Mouse (Mus musculus): ENCODE measurements around the gene Nsd2.
"Not testable (repeated sequence)": the region's sequence is repeated elsewhere in the genome, so short reads cannot be mapped to it uniquely, and the experiment has no call there.

Nsd2 gene

DNA sequence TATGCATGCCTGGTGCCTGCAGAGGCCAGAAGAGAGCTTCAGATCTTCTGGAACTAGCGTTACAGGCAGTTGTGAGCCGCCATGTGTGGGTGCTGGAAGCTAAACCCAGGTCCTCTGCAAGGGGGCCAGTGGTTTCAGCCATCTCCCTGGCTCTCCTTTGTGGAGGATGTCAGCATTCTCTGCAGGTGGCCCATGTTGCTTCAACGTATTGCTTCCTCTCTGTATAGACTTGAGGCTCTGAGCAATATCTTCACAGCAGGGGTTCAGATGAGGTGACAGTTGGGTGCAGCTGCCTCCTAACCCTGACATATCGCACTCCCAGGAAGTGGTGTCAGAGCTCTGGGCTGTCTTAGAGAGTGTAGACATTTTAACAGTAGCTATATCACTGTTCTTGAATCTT, 30.9 kb downstream of the Nsd2 start:
- DNase-seq (ENCODE audit: low spot score) = no peak

DNA sequence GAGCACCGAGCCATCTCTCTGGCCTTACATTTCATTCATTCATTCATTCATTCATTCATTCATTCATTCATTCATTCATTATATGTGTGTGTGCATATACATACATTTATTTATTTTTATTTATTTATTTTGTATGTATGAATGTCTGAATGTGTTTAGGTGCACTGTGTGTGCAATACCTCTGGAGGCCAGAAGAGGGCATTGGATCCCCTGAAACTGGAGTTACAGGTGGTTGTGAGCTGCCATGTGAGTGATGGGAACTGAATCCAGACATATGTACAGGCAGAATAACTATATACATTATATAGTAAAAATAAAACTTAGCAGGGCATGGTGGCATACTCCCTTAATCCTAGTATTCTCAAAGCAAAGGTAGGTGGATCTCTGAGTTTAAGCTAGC, 32.6 kb downstream of the Nsd2 start:
- DNase-seq (ENCODE audit: low spot score) = no peak

DNA sequence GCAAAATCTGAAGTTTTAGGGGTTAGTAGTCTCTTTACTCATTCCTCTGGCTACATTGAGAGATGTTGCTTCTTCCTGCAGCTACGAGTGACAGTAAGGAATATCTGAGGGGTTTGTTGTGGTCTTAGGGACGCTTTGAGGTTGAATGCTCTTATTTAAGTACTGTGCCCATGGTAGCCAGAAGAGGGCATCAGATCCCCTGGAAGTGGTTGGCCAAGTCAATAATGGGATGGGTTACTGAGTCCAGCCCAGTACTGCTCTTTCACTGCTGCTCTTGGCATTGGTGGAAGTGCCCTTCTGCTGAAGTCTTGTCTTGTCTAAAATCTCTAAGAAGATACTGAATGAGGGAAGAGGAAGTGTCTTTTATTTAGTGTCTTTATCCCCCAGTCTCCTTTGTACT, 33.5 kb downstream of the Nsd2 start:
- no peak for DNase-seq (ENCODE audit: low spot score)

DNA sequence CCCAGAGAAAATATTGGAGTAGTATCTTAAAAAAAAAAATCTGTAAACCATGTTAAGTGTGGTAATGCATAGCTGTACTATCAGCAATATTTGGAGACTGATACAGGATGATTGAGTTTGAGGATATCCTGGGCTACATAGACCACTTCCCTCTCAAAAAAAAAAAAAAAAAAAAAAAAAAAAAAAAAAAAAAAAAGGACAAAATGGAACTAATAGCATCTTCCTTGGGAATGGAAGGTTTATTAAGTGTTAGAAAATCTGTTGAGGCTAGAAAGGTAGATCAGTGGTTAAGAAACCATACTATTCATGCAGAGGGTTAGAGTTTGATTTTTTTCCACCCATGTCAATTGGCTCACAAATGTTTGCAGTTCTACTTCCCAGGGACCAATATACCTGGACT, 37.2 kb downstream of the Nsd2 start:
- no peak for DNase-seq (ENCODE audit: low spot score)

DNA sequence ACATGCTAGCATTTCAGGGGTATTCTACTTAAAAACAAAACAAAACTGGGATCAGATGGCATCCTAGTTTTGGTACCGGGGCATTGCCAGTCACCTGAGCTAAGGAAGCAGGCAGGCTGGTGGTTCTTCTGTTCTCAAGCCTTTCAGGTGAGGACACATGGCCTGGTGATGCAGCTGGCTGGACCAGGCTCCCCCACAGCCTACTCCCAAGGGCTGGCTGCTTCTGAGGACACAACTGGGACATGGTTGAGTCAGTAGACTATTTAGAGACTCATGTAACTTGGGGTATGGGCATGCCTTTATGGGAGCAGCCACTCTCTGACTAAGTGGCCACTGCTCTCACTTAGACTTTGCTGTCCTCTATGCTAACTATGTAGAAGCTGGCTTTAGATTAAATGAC, 54.9 kb downstream of the Nsd2 start:
- DNase-seq (ENCODE audit: low spot score) = no peak

DNA sequence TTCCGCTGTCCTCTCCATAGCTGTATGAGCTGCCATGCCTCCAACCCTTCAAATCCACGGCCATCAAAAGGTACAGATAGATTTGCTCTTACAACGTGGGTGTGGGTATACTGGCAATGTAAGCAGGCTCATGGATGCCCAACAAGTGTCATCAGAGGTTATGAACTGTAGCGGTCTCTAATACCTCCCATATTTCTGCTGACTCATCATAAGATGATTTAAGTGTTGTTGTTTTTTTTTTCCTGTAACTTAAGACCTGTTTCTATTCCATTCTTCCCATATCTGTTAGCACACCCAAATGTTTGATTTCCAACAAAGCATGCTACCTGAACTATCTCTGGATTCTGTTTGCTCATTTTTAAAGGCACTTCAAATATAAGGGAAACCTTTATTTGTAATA, 60.6 kb downstream of the Nsd2 start:
- DNase-seq (ENCODE audit: low spot score) = no peak

DNA sequence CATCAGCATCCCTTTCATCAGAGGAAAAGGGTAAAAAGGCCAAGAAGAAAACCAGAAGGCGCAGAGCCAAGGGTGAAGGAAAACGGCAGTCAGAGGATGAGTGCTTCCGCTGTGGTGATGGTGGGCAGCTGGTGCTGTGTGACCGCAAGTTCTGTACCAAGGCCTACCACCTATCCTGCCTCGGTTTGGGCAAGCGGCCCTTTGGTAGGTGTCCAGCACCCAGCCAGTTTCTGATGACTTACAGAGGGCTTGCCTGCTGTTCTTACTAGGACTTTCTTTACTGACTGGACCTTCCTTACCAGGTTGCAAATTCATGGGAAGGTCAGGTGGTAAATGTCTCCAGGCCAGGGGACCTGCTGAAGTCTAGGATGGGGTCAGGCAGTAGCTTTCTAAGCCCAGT, 72.9 kb downstream of the Nsd2 start:
- DNase-seq (ENCODE audit: low spot score) = no peak

DNA sequence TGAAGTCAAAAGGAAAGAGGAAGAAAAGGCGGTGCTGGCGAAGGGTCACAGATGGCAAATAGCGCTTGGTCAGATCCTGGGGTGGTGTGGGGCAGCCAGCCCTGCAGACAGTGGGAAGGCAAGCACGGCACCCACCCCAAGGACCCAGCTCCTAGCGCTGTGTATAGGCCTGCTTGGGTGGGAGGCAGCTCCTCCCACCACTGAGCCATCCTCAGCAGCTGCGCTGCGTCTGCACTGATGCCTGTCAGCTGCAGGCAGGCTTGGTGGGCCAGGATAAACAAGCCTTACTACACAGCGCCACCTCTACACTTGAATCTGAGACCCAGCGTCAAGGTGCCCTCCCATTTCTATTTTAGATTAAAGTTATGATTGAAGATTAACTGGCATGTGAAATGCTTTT, 74.6 kb downstream of the Nsd2 start:
- no peak for DNase-seq (ENCODE audit: low spot score)

DNA sequence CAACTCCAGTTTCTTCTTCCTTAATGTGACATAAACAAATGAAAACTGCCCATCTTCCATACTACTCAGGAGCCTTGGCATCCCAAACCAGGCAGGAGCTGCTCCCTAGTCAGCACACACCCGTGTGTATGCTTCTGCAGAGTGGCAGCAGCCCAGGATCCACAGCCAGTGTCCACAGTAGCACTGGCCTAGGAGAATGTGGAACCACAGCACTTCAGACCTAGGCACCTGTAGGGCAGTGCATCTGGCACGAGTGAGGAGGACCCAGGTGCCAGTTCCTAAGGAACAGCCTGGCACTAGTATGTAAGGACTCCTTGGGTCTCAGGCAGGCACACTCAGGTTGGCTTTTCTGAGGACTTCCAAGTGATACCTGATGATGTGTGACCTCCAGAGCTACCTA, 76.6 kb downstream of the Nsd2 start:
- no peak for DNase-seq (ENCODE audit: low spot score)

DNA sequence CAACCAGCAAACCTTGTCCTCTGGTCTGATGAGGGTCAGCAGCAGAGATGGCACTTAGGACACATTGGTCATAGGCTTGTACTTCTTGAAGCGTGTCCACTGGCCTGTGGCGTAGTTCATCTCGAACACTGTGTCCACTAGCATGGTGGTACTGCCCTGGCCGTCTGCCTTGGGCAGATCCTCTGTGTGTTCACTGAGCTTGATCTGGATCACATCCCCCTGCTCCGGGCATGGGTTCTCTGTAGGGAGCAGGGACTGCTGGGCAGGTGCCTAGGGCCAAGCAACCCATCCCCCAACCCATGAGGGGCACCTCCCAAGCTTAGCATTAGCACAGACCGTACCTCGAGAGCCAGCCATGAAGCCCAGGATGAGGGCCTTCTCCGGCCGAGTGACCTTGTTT, 78.1 kb downstream of the Nsd2 start:
- DNase-seq (ENCODE audit: low spot score) = no peak

DNA sequence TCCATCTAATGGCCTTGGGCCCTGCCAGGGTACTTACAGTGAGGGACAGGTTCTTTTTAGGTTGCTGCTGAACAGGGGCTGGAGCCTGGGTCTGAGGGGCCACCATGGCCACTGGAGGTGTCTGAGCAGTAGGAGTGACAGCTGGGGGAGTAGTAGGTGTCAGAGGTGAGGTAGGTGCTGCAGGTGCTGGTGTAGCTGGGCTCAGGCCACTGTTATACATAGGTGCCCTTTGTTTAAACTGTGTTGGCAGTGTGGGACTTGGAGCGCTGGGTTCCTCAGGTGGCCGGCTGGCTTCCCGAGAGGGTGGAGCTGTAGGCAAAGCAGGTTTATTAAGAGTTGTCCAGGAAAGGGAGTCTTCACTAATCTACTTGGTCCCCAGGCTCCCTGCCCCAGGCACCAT, 78.7 kb downstream of the Nsd2 start:
- DNase-seq (ENCODE audit: low spot score) = no peak

DNA sequence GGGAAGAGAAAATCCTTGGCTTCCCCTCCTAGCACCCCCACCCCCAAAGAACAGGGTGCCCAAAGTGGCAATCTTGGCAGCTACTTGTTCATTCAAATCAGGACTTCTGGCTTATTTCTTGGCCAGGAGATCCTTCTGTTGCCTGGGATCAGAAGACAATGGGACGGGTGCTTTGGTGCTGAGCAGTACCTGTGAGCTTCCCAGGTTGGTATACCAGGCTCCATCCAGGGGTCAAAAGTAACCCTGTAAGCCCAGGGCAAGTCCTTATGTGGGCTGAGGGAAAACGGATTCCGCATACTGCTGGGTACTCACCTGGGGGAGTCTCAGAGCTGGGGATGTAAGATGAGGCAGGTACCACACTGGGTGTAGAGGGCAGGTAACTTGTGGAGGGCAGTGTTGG, 79.6 kb downstream of the Nsd2 start:
- DNase-seq (ENCODE audit: low spot score) = no peak

DNA sequence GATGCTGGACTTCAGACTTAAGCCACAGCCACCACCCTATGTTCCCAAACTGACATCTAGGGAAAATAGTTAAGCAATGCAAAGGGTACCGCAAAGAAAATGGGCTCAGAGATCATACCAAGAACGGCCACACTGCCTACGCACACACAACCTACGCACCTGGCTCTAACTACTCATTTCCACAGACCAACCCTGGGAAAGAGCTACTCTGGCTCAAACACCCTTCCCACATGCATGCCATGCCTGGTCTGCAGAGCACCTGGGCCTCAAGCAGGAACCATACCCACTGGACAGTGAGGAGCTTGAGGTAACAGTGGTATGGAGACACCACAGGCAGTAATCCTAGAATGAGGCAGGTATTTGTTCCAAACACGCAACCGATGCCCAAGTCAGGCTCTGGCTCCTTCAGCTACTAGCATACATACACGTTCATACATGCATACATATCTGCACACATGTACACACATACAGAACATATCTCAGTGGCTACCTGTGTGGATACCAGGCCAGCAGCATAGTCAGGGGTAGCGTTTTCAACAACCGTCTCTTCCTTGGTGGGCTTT, 80.3 kb downstream of the Nsd2 start:
- DNase-seq (ENCODE audit: low spot score) = no peak

DNA sequence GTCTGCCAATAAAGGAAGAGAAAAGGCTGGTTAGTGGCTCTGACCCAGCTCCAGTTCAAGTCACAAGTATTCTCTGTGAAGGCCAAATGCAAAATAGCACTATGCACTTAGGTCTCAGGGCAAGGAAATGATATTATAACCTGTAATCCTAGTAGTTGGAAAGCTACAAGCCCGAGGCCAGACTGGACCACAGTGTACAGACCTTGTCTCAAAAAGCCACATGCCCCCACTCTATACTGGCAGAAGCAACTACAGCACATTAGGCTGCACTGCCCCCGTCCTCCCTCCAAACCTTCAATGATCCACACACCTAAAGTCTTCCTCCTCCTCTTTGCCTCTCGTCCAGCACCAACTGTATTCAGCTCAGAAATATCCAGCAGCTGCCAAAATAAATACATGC, 80.8 kb downstream of the Nsd2 start:
- DNase-seq (ENCODE audit: low spot score) = no peak

DNA sequence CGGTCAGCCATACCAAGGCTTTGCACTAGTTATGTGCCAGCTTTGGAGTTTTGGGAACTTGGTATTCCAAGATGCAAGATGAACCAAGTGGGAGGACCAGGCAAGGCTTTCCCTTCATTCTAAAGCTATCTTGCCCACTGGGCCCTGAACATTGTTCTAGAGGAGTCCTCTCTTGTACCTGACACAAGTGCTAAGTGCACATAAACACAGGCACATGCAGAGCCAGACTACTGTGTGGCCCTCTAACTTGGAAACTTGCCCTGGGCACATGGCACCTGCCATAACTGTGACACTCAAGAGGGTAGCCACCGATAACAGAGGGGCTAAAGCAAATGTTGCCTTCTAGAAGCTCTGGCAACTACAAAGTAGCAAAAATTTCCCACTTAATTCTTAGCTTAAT, 82.2 kb downstream of the Nsd2 start:
- DNase-seq (ENCODE audit: low spot score) = no peak

DNA sequence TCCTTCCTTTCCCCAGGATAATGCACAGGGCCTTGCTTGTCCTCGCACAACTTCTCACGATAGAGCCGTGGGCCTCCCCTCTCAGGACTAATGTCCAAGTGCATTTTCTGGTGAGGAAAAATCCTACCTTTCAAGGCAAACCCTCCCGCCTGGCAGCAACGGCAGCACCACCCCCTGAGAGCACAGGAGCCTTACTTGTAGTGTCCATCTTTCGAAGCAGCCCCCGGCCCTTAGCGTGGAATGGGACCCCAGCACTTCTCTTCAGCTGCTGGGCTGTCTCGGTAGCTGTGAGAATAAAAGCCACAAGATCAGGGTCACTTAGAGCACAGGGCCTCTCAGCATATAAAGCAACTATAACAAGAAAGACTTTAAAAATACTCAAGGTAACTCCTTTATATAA, 82.7 kb downstream of the Nsd2 start:
- DNase-seq (ENCODE audit: low spot score) = no peak

DNA sequence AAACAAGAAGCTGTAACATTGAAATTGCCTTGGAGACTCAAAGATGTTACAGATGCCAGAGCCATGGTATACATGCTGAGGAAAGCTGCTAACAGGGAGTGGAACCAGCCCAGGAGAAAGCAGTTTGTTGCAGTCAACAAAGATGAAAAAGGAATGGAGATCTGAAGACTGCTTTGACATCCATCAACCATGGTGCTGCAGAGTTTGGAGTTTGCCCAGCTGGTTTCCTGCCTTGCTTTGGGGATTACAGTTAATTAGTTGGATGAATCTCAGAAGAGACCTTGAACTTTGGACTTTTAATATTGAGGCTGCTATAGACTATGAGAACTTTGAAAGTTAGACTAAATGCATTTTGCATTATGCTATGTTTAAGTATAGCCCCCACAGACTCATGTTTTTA, 94.5 kb downstream of the Nsd2 start:
- not testable (repeated sequence) for DNase-seq (ENCODE audit: low spot score)

DNA sequence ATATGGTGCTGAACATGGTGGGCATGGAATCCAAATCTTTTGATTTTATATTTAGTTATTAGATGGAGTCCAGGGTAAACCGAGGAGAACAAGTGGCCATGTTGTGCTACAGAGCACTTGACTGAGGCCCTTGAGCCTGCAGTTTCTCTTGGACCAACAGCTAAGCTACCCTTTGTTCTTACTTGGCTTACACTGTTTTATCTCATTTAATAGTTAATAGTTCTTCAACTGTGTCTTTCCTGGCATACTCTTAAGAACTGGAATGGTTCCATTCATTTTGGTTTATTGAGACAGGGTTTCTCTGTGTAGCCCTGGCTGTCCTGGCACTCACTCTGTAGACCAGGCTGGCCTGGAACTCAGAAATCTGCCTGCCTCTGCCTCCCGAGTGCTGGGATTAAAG, 96.1 kb downstream of the Nsd2 start:
- not testable (repeated sequence) for DNase-seq (ENCODE audit: low spot score)

DNA sequence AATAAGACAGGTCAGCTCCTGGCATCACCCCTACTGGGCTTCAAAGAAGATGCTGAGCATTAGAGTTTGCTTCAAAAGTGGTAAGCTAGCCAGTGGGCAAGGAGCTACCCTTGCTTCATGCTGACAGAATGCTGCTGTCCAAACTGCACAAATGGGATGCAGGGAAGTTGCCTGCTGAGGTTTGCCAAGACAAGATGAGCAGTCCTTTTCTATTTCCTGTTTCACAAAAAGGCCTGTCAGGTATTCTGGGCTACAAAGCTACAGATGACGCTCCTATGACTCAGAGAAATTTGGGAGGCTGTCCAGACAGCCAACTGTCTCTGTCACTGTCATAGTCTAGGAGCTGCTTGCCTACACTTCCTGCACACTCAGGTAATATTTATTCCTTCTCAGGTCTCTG, 98.9 kb downstream of the Nsd2 start:
- DNase-seq (ENCODE audit: low spot score) = no peak

DNA sequence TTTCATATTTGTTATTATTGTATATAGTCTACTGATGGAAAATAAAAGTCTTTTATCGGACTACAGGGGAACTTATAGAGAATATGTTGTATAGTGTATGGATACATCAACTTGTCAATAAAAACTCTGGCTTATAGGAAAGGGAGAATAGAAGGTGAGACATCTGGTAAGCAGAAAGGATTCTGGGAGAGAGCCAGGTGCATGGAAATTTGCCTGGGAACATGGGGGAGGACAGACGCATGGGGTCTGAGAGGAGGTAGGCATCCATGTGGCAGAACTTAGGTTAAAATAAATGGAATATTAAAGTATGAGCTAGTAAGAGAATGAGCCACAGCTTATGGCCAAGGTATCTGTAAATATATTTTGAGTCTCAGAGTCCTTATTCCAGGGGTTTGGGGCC, 99.5 kb downstream of the Nsd2 start:
- DNase-seq (ENCODE audit: low spot score) = no peak

DNA sequence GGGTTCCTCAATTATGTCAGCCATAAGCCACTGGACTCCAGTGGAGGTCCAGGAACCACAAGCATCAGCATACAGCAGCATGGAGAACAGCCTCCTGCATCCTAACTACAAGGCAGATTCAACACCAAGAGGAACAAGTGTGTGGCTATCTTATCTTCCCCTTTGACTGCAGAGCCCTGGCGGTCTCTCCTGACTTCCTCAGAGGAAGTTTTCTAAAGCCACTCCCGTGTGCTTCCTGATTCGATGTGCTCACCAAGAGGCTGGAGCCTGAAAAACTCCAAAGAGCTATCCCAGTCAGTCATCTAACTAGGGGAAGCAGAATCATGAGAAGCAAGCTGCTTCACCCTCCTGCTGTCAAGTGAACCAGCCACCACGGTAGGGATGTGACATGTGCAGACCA, 100.4 kb downstream of the Nsd2 start:
- DNase-seq (ENCODE audit: low spot score) = no peak

DNA sequence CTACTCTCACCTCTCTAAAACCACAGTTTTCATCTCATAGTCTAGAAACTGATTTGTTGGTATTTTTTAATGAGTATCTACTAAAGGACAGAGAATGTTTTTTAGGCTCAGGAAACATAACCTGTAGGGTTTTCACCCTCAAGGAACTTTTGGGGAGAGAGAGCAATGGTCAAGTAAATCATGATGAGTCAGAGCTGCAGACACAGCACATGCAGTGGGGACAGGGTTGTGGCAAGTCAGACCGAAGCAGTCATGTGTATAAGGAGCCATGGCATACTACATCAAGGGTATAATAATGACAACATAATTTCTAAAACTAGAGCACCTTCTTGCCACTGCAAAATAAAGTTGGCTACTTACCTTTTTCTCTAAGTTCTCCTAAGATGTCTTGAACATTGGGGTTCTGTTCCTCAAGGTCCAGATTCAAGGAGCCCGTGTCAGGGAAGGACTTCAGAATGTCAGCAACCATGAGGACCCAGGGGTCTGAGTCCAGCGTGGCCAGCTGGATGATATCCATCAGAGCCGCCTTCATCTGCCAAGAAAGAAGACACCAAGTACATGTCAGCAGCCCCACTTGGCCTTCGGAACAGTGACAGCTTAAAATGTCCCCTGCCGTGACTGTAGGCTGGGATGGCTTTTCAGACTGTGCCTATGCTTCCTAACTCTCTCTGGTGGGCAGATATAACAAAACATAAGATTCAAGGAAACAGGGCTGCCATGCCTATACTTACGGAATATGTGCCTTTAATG, 101.1 kb downstream of the Nsd2 start:
- DNase-seq (ENCODE audit: low spot score) = no peak

DNA sequence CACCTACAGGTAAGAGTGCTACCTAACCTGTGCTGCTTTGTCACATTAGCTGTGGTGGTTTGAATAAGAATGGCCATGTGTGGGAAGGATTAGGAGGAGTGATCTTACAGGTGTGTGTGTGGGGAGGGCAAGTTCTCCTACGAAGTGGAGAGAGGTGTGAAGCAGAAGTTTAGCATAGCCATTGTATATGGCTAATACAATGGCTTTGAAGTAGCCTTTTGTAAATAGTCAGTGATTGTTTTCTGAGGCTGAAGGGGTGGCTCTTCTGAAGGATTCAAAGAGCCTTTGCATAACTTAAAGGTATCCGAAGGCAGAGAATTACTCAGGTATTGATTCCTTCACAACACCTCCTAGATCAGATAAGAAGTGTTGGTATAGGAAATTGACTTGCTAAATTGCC, 102.0 kb downstream of the Nsd2 start:
- DNase-seq (ENCODE audit: low spot score) = no peak

DNA sequence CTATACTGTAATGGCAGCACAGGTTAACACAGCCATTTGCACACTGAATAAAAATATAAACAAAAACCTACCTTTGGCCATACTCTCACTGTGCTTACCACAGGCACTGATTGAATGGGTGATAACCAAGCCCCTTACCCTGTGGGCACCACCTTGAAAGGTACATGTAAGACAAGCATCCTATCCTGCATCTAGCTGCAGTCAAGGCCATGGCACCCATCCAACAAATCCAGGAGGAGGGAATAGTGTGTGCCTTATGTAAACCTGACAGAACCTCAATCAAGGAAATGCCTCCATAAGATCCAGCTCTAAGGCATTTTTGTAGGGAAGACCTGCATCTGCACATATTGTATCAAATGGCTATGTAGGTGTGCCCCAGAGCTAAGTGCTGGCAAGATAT, 105.6 kb downstream of the Nsd2 start:
- no peak for DNase-seq (ENCODE audit: low spot score)
